Mouse (Mus musculus): Measurements from ENCODE around the gene Arpc1a. TPM values are rescaled to one million over a fixed set of nuclear protein-coding genes. Genes with fewer than 3 reads are reported as not detected.

Gene Arpc1a
- total and polyA plus RNA-seq, 2 experiments from 2014 or later, result 157 to 220 TPM

GRCm38 (mm10) chr5:145114606-145115473, 31.2 kb downstream of the Arpc1a start:
- ATAC-seq, result peak; percentile 11
- Histone ChIP-seq H3K9me3 (ENCODE audit: low read length) (no peaks in the 10 kb centered on the region), H3K27ac (peak overlapping the region; percentile 3; the same call in 1 of the 2 replicates)

GRCm38 (mm10) chr5:145115736-145116135, 32.1 kb downstream of the Arpc1a start:
- no peak overlapping the region for H3K27ac ChIP-seq
- no peak overlapping the region for H3K4me2 ChIP-seq (ENCODE audit: low read depth, low read length)
- 90% methylated on average over 5 of the region's 5 CpGs for WGBS
- no peak for ATAC-seq
- no peak overlapping the region for H3K4me3 ChIP-seq (ENCODE audit: low read length)
- no peak overlapping the region for H3K9ac ChIP-seq (replicated peaks; ENCODE audit: low read length)
- no peaks in the 10 kb centered on the region for H3K4me1 ChIP-seq (ENCODE audit: insufficient read depth, low read length)
- no peak for DNase-seq (ENCODE audit: low spot score)
- TF ChIP-seq CTCF (IDR thresholded peaks at IDR 0.05; ENCODE audit: low read depth), result no peak
- peaks cover under 1% of the 10 kb centered on the region; the same call in 1 of the 2 replicates for H3K36me3 ChIP-seq (ENCODE audit: insufficient read depth, low read length)
- no peaks in the 10 kb centered on the region for H3K9me3 ChIP-seq (ENCODE audit: low read length)
- H3K27me3 ChIP-seq (ENCODE audit: insufficient read depth, low read length), result no peaks in the 10 kb centered on the region

More at GRCm38 (mm10) chr5:145114606-145115473, 31.2 kb downstream of the Arpc1a start:
- peak overlapping the region; percentile 60 for H3K4me2 ChIP-seq (ENCODE audit: low read depth, low read length)
- no peak for TF ChIP-seq CTCF (IDR thresholded peaks at IDR 0.05; ENCODE audit: low read depth)
- H3K27me3 ChIP-seq (ENCODE audit: insufficient read depth, low read length), result no peaks in the 10 kb centered on the region
- 17% methylated on average over 40 of the region's 40 CpGs for WGBS
- H3K9ac ChIP-seq (replicated peaks; ENCODE audit: low read length), result peak overlapping the region; percentile 51
- peak overlapping the region; percentile 43 for H3K4me3 ChIP-seq (ENCODE audit: low read length)
- peak; percentile 51 for DNase-seq (ENCODE audit: low spot score)
- no peaks in the 10 kb centered on the region for H3K4me1 ChIP-seq (ENCODE audit: insufficient read depth, low read length)
- peaks cover 9% of the 10 kb centered on the region for H3K36me3 ChIP-seq (ENCODE audit: insufficient read depth, low read length)

- DNase-seq (ENCODE audit: low spot score), result peak; percentile 11
Measured at GRCm38 (mm10) chr5:145116316-145116715, 32.7 kb downstream of the Arpc1a start.

GRCm38 (mm10) chr5:145116916-145117315, 33.3 kb downstream of the Arpc1a start:
- Histone ChIP-seq H3K4me3 (ENCODE audit: low read length) (no peak overlapping the region), H3K9me3 (ENCODE audit: low read length) (no peaks in the 10 kb centered on the region), H3K4me2 (ENCODE audit: low read depth, low read length) (no peak overlapping the region), H3K36me3 (ENCODE audit: insufficient read depth, low read length) (no peaks in the 10 kb centered on the region), H3K4me1 (ENCODE audit: insufficient read depth, low read length) (no peaks in the 10 kb centered on the region), H3K27ac (no peak overlapping the region), H3K9ac (replicated peaks; ENCODE audit: low read length) (no peak overlapping the region), H3K27me3 (ENCODE audit: insufficient read depth, low read length) (no peaks in the 10 kb centered on the region)
- ATAC-seq (no peak), DNase-seq (ENCODE audit: low spot score) (peak; percentile 58)
- peak; percentile 66 for TF ChIP-seq CTCF (IDR thresholded peaks at IDR 0.05; ENCODE audit: low read depth)
- 43% methylated on average over 10 of the region's 10 CpGs for WGBS

More at GRCm38 (mm10) chr5:145116316-145116715, 32.7 kb downstream of the Arpc1a start:
- ATAC-seq, result no peak
- Histone ChIP-seq H3K27ac (no peak overlapping the region), H3K9ac (replicated peaks; ENCODE audit: low read length) (no peak overlapping the region), H3K4me2 (ENCODE audit: low read depth, low read length) (no peak overlapping the region), H3K36me3 (ENCODE audit: insufficient read depth, low read length) (no peaks in the 10 kb centered on the region), H3K4me1 (ENCODE audit: insufficient read depth, low read length) (no peaks in the 10 kb centered on the region), H3K4me3 (ENCODE audit: low read length) (no peak overlapping the region), H3K27me3 (ENCODE audit: insufficient read depth, low read length) (no peaks in the 10 kb centered on the region), H3K9me3 (ENCODE audit: low read length) (no peaks in the 10 kb centered on the region)
- 54% methylated on average over 4 of the region's 4 CpGs for WGBS
- no peak for TF ChIP-seq CTCF (IDR thresholded peaks at IDR 0.05; ENCODE audit: low read depth)

- Histone ChIP-seq H3K27me3 (ENCODE audit: insufficient read depth, low read length) (no peaks in the 10 kb centered on the region), H3K4me2 (ENCODE audit: low read depth, low read length) (no peak overlapping the region), H3K4me1 (ENCODE audit: insufficient read depth, low read length) (no peaks in the 10 kb centered on the region), H3K9me3 (ENCODE audit: low read length) (no peaks in the 10 kb centered on the region), H3K4me3 (ENCODE audit: low read length) (no peak overlapping the region), H3K9ac (replicated peaks; ENCODE audit: low read length) (no peak overlapping the region), H3K27ac (no peak overlapping the region), H3K36me3 (ENCODE audit: insufficient read depth, low read length) (no peaks in the 10 kb centered on the region)
- ATAC-seq (no peak), DNase-seq (ENCODE audit: low spot score) (no peak)
- no peak for TF ChIP-seq CTCF (IDR thresholded peaks at IDR 0.05; ENCODE audit: low read depth)
- WGBS, result 53% methylated on average over 6 of the region's 6 CpGs
Measured at GRCm38 (mm10) chr5:145118005-145118404, 34.4 kb downstream of the Arpc1a start.

GRCm38 (mm10) chr5:145118461-145118860, 34.8 kb downstream of the Arpc1a start:
- Histone ChIP-seq H3K4me3 (ENCODE audit: low read length) (no peak overlapping the region), H3K4me2 (ENCODE audit: low read depth, low read length) (no peak overlapping the region), H3K4me1 (ENCODE audit: insufficient read depth, low read length) (no peaks in the 10 kb centered on the region), H3K36me3 (ENCODE audit: insufficient read depth, low read length) (no peaks in the 10 kb centered on the region), H3K27me3 (ENCODE audit: insufficient read depth, low read length) (no peaks in the 10 kb centered on the region), H3K9me3 (ENCODE audit: low read length) (no peaks in the 10 kb centered on the region), H3K27ac (no peak overlapping the region), H3K9ac (replicated peaks; ENCODE audit: low read length) (no peak overlapping the region)
- 92% methylated on average over 5 of the region's 5 CpGs for WGBS
- DNase-seq (ENCODE audit: low spot score), result no peak
- ATAC-seq, result no peak
- TF ChIP-seq CTCF (IDR thresholded peaks at IDR 0.05; ENCODE audit: low read depth), result no peak

GRCm38 (mm10) chr5:145119385-145119784, 35.8 kb downstream of the Arpc1a start:
- DNase-seq (ENCODE audit: low spot score) (no peak), ATAC-seq (no peak)
- Histone ChIP-seq H3K27ac (no peak overlapping the region), H3K4me1 (ENCODE audit: insufficient read depth, low read length) (no peaks in the 10 kb centered on the region), H3K36me3 (ENCODE audit: insufficient read depth, low read length) (peaks cover 6% of the 10 kb centered on the region; the same call in 1 of the 2 replicates), H3K9ac (replicated peaks; ENCODE audit: low read length) (no peak overlapping the region), H3K4me2 (ENCODE audit: low read depth, low read length) (no peak overlapping the region), H3K4me3 (ENCODE audit: low read length) (no peak overlapping the region), H3K27me3 (ENCODE audit: insufficient read depth, low read length) (no peaks in the 10 kb centered on the region), H3K9me3 (ENCODE audit: low read length) (no peaks in the 10 kb centered on the region)
- 90% methylated on average over 2 of the region's 2 CpGs for WGBS
- TF ChIP-seq CTCF (IDR thresholded peaks at IDR 0.05; ENCODE audit: low read depth), result peak; percentile 40

Data from hindbrain, postnatal 0 days (tissue).